Mouse (Mus musculus): ENCODE measurements around the gene Fes. TPM values are rescaled to one million over a fixed set of nuclear protein-coding genes. Genes with fewer than 3 reads are reported as not detected.
A peak's percentile ranks its signal among the peaks of the same experiment; 100 is the strongest.

Fes gene
- total and polyA plus RNA-seq, 2 experiments = 4.6 to 9.6 TPM

- H3K27ac ChIP-seq (replicated peaks; ENCODE audit: insufficient read depth, low read depth, low read length) = no peak overlapping the region
- no peak for DNase-seq (ENCODE audit: extremely low read depth, low read depth, low spot score)
- no peaks in the 10 kb centered on the region for H3K27me3 ChIP-seq (ENCODE audit: control insufficient read depth, insufficient read depth, low read length)
- no peak overlapping the region for H3K9ac ChIP-seq (ENCODE audit: low read depth, low read length)
- no peaks in the 10 kb centered on the region for H3K79me2 ChIP-seq (ENCODE audit: control insufficient read depth, insufficient read depth, low read length)
- WGBS = 78% methylated on average over 20 of the region's 20 CpGs
- peaks cover 6% of the 10 kb centered on the region for H3K4me1 ChIP-seq (ENCODE audit: control insufficient read depth, insufficient read depth, low read length)
- peaks cover 4% of the 10 kb centered on the region; the same call in 1 of the 2 replicates for H3K36me3 ChIP-seq (ENCODE audit: control insufficient read depth, insufficient read depth, low read length)
- no peak overlapping the region for H3K4me3 ChIP-seq (ENCODE audit: insufficient read depth, low read depth, low read length)
- no peak for TF ChIP-seq CTCF (IDR thresholded peaks at IDR 0.05; ENCODE audit: low read depth, low read length)
- TF ChIP-seq POLR2A (IDR thresholded peaks at IDR 0.05; ENCODE audit: extremely low read depth, insufficient read depth, low read length) = no peak
Observed at GRCm38 (mm10) chr7:80368635-80369421, 18.9 kb downstream of the Fes start.

GRCm38 (mm10) chr7:80368009-80368408, 19.7 kb downstream of the Fes start:
- Histone ChIP-seq H3K36me3 (ENCODE audit: control insufficient read depth, insufficient read depth, low read length) (peaks cover 4% of the 10 kb centered on the region; the same call in 1 of the 2 replicates), H3K27me3 (ENCODE audit: control insufficient read depth, insufficient read depth, low read length) (no peaks in the 10 kb centered on the region), H3K79me2 (ENCODE audit: control insufficient read depth, insufficient read depth, low read length) (no peaks in the 10 kb centered on the region), H3K4me3 (ENCODE audit: insufficient read depth, low read depth, low read length) (no peak overlapping the region), H3K9ac (ENCODE audit: low read depth, low read length) (no peak overlapping the region), H3K4me1 (ENCODE audit: control insufficient read depth, insufficient read depth, low read length) (peaks cover 6% of the 10 kb centered on the region), H3K27ac (replicated peaks; ENCODE audit: insufficient read depth, low read depth, low read length) (no peak overlapping the region)
- WGBS = 80% methylated on average over 9 of the region's 9 CpGs
- no peak for TF ChIP-seq CTCF (IDR thresholded peaks at IDR 0.05; ENCODE audit: low read depth, low read length)
- no peak for TF ChIP-seq POLR2A (IDR thresholded peaks at IDR 0.05; ENCODE audit: extremely low read depth, insufficient read depth, low read length)
- no peak for DNase-seq (ENCODE audit: extremely low read depth, low read depth, low spot score)

- WGBS = over 99% methylated on average over 7 of the region's 7 CpGs
- Histone ChIP-seq H3K27ac (replicated peaks; ENCODE audit: insufficient read depth, low read depth, low read length) (no peak overlapping the region), H3K36me3 (ENCODE audit: control insufficient read depth, insufficient read depth, low read length) (peaks cover 4% of the 10 kb centered on the region; the same call in 1 of the 2 replicates), H3K9ac (ENCODE audit: low read depth, low read length) (no peak overlapping the region), H3K27me3 (ENCODE audit: control insufficient read depth, insufficient read depth, low read length) (no peaks in the 10 kb centered on the region), H3K4me3 (ENCODE audit: insufficient read depth, low read depth, low read length) (no peak overlapping the region), H3K4me1 (ENCODE audit: control insufficient read depth, insufficient read depth, low read length) (peaks cover 6% of the 10 kb centered on the region), H3K79me2 (ENCODE audit: control insufficient read depth, insufficient read depth, low read length) (no peaks in the 10 kb centered on the region)
- TF ChIP-seq POLR2A (IDR thresholded peaks at IDR 0.05; ENCODE audit: extremely low read depth, insufficient read depth, low read length) = no peak
- TF ChIP-seq CTCF (IDR thresholded peaks at IDR 0.05; ENCODE audit: low read depth, low read length) = no peak
- no peak for DNase-seq (ENCODE audit: extremely low read depth, low read depth, low spot score)
Observed at GRCm38 (mm10) chr7:80367232-80367631, 20.5 kb downstream of the Fes start.

GRCm38 (mm10) chr7:80365759-80366158, 22.0 kb downstream of the Fes start:
- Histone ChIP-seq H3K36me3 (ENCODE audit: control insufficient read depth, insufficient read depth, low read length) (peaks cover 6% of the 10 kb centered on the region; the same call in 1 of the 2 replicates), H3K27ac (replicated peaks; ENCODE audit: insufficient read depth, low read depth, low read length) (no peak overlapping the region), H3K27me3 (ENCODE audit: control insufficient read depth, insufficient read depth, low read length) (no peaks in the 10 kb centered on the region), H3K4me3 (ENCODE audit: insufficient read depth, low read depth, low read length) (no peak overlapping the region), H3K9ac (ENCODE audit: low read depth, low read length) (no peak overlapping the region), H3K4me1 (ENCODE audit: control insufficient read depth, insufficient read depth, low read length) (peaks cover 6% of the 10 kb centered on the region), H3K79me2 (ENCODE audit: control insufficient read depth, insufficient read depth, low read length) (no peaks in the 10 kb centered on the region)
- TF ChIP-seq CTCF (IDR thresholded peaks at IDR 0.05; ENCODE audit: low read depth, low read length) (no peak), POLR2A (IDR thresholded peaks at IDR 0.05; ENCODE audit: extremely low read depth, insufficient read depth, low read length) (no peak)
- no peak for DNase-seq (ENCODE audit: extremely low read depth, low read depth, low spot score)
- WGBS = 73% methylated on average over 2 of the region's 2 CpGs

- Histone ChIP-seq H3K79me2 (ENCODE audit: control insufficient read depth, insufficient read depth, low read length) (no peaks in the 10 kb centered on the region), H3K9ac (ENCODE audit: low read depth, low read length) (no peak overlapping the region), H3K27me3 (ENCODE audit: control insufficient read depth, insufficient read depth, low read length) (no peaks in the 10 kb centered on the region), H3K36me3 (ENCODE audit: control insufficient read depth, insufficient read depth, low read length) (peaks cover 6% of the 10 kb centered on the region; the same call in 1 of the 2 replicates), H3K4me3 (ENCODE audit: insufficient read depth, low read depth, low read length) (no peak overlapping the region), H3K27ac (replicated peaks; ENCODE audit: insufficient read depth, low read depth, low read length) (no peak overlapping the region), H3K4me1 (ENCODE audit: control insufficient read depth, insufficient read depth, low read length) (no peaks in the 10 kb centered on the region)
- TF ChIP-seq POLR2A (IDR thresholded peaks at IDR 0.05; ENCODE audit: extremely low read depth, insufficient read depth, low read length) = no peak
- TF ChIP-seq CTCF (IDR thresholded peaks at IDR 0.05; ENCODE audit: low read depth, low read length) = no peak
- DNase-seq (ENCODE audit: extremely low read depth, low read depth, low spot score) = peak; percentile 69
- 20% methylated on average over 3 of the region's 3 CpGs for WGBS
Observed at GRCm38 (mm10) chr7:80360435-80360834, 27.3 kb downstream of the Fes start.

GRCm38 (mm10) chr7:80358039-80358438, 29.7 kb downstream of the Fes start:
- Histone ChIP-seq H3K36me3 (ENCODE audit: control insufficient read depth, insufficient read depth, low read length) (peaks cover 6% of the 10 kb centered on the region; the same call in 1 of the 2 replicates), H3K79me2 (ENCODE audit: control insufficient read depth, insufficient read depth, low read length) (no peaks in the 10 kb centered on the region), H3K4me1 (ENCODE audit: control insufficient read depth, insufficient read depth, low read length) (no peaks in the 10 kb centered on the region), H3K9ac (ENCODE audit: low read depth, low read length) (no peak overlapping the region), H3K27me3 (ENCODE audit: control insufficient read depth, insufficient read depth, low read length) (no peaks in the 10 kb centered on the region), H3K4me3 (ENCODE audit: insufficient read depth, low read depth, low read length) (no peak overlapping the region), H3K27ac (replicated peaks; ENCODE audit: insufficient read depth, low read depth, low read length) (no peak overlapping the region)
- WGBS = 81% methylated on average over 4 of the region's 4 CpGs
- no peak for TF ChIP-seq POLR2A (IDR thresholded peaks at IDR 0.05; ENCODE audit: extremely low read depth, insufficient read depth, low read length)
- no peak for TF ChIP-seq CTCF (IDR thresholded peaks at IDR 0.05; ENCODE audit: low read depth, low read length)
- no peak for DNase-seq (ENCODE audit: extremely low read depth, low read depth, low spot score)

Data from liver, adult 2 months (tissue).